Mouse (Mus musculus): Measurements from ENCODE around the gene Celsr2. TPM values are rescaled to one million over a fixed set of nuclear protein-coding genes. Genes with fewer than 3 reads are reported as not detected.

The Celsr2 gene
- polyA plus RNA-seq, 1 experiment from 2014 or later = 56.7 TPM

GRCm38 (mm10) chr3:108372691-108373090 is 42.7 kb downstream of the Celsr2 start:
- WGBS = 80% methylated on average over 3 of the region's 3 CpGs

GRCm38 (mm10) chr3:108372274-108372673 is 43.1 kb downstream of the Celsr2 start:
- WGBS = 55% methylated on average over 3 of the region's 3 CpGs
- no peaks in the 10 kb centered on the region for H3K9me3 ChIP-seq (ENCODE audit: control insufficient read depth, low read length)
- no peak for ATAC-seq (ENCODE audit: low read depth)

More at GRCm38 (mm10) chr3:108372691-108373090, 42.7 kb downstream of the Celsr2 start:
- H3K9me3 ChIP-seq (ENCODE audit: control insufficient read depth, low read length) = no peaks in the 10 kb centered on the region
- no peaks in the 10 kb centered on the region for H3K4me1 ChIP-seq (ENCODE audit: control insufficient read depth, insufficient read depth, low read length)
- H3K27ac ChIP-seq (ENCODE audit: low read depth, low read length) = no peak overlapping the region
- no peaks in the 10 kb centered on the region for H3K27me3 ChIP-seq (ENCODE audit: control insufficient read depth, insufficient read depth, low read length)
- ATAC-seq (ENCODE audit: low read depth) = no peak
- no peaks in the 10 kb centered on the region for H3K36me3 ChIP-seq (ENCODE audit: control insufficient read depth, insufficient read depth, low read length)
- H3K4me2 ChIP-seq (ENCODE audit: low read depth, low read length) = no peak overlapping the region
- H3K9ac ChIP-seq (replicated peaks; ENCODE audit: low read depth, low read length) = no peak overlapping the region
- H3K4me3 ChIP-seq (ENCODE audit: low read depth, low read length) = no peak overlapping the region

DNA sequence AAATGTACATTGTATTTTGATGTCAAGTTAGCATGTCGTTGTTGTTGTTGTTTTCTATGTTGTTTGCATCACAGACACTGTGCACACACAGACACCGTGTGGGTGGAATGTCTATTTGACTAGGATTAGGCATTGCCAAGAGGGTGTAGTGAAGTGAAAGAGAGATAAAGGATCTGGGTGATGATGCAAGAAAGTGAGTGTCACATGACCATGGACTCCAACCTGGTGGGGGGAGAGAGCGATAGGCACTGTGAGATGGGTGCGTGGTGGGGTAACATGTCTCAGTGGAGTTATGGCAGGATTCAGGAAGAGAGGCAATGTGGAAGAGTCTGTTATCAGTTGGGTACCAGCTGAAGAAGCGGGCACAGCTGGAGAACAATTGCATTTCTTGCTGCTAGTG is 46.6 kb downstream of the Celsr2 start:
- WGBS = 85% methylated on average over 5 of the region's 5 CpGs

More at GRCm38 (mm10) chr3:108372274-108372673, 43.1 kb downstream of the Celsr2 start:
- Histone ChIP-seq H3K36me3 (ENCODE audit: control insufficient read depth, insufficient read depth, low read length) (no peaks in the 10 kb centered on the region), H3K27me3 (ENCODE audit: control insufficient read depth, insufficient read depth, low read length) (no peaks in the 10 kb centered on the region), H3K9ac (replicated peaks; ENCODE audit: low read depth, low read length) (no peak overlapping the region), H3K4me1 (ENCODE audit: control insufficient read depth, insufficient read depth, low read length) (no peaks in the 10 kb centered on the region), H3K4me2 (ENCODE audit: low read depth, low read length) (no peak overlapping the region), H3K4me3 (ENCODE audit: low read depth, low read length) (no peak overlapping the region), H3K27ac (ENCODE audit: low read depth, low read length) (no peak overlapping the region)

DNA sequence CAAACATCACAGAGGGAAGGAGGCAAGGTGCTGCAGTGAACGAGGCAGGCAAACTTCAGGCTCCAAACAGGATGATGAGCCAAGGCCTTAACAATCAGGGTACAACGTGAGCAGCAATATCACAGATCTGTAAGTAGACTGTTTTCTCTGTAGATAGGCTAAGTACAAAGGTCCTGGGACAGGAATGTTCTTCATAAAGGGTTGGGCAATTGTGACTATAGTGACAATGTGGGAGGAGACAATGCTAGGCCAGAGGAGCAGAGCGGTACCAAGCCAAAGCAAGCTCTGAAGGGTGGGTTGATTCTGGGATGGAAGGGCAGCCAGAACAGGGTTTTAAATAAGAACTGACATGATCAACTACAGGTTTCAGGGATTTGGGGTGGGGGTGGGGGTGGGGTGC is 47.5 kb downstream of the Celsr2 start:
- H3K9me3 ChIP-seq (ENCODE audit: control insufficient read depth, low read length) = no peaks in the 10 kb centered on the region
- no peaks in the 10 kb centered on the region for H3K27me3 ChIP-seq (ENCODE audit: control insufficient read depth, insufficient read depth, low read length)
- ATAC-seq (ENCODE audit: low read depth) = no peak
- H3K4me3 ChIP-seq (ENCODE audit: low read depth, low read length) = no peak overlapping the region
- WGBS = 88% methylated on average over 3 of the region's 3 CpGs
- no peaks in the 10 kb centered on the region for H3K4me1 ChIP-seq (ENCODE audit: control insufficient read depth, insufficient read depth, low read length)
- no peak overlapping the region for H3K9ac ChIP-seq (replicated peaks; ENCODE audit: low read depth, low read length)
- no peak overlapping the region for H3K4me2 ChIP-seq (ENCODE audit: low read depth, low read length)
- H3K27ac ChIP-seq (ENCODE audit: low read depth, low read length) = no peak overlapping the region
- no peaks in the 10 kb centered on the region for H3K36me3 ChIP-seq (ENCODE audit: control insufficient read depth, insufficient read depth, low read length)

More for the DNA sequence above, 46.6 kb downstream of the Celsr2 start:
- Histone ChIP-seq H3K27me3 (ENCODE audit: control insufficient read depth, insufficient read depth, low read length) (no peaks in the 10 kb centered on the region), H3K9me3 (ENCODE audit: control insufficient read depth, low read length) (no peaks in the 10 kb centered on the region), H3K4me2 (ENCODE audit: low read depth, low read length) (no peak overlapping the region), H3K27ac (ENCODE audit: low read depth, low read length) (no peak overlapping the region), H3K36me3 (ENCODE audit: control insufficient read depth, insufficient read depth, low read length) (no peaks in the 10 kb centered on the region), H3K9ac (replicated peaks; ENCODE audit: low read depth, low read length) (no peak overlapping the region), H3K4me3 (ENCODE audit: low read depth, low read length) (no peak overlapping the region), H3K4me1 (ENCODE audit: control insufficient read depth, insufficient read depth, low read length) (no peaks in the 10 kb centered on the region)
- no peak for ATAC-seq (ENCODE audit: low read depth)

- Histone ChIP-seq H3K27me3 (ENCODE audit: control insufficient read depth, insufficient read depth, low read length) (no peaks in the 10 kb centered on the region), H3K4me3 (ENCODE audit: low read depth, low read length) (peak overlapping the region; percentile 4; the same call in 1 of the 2 replicates), H3K27ac (ENCODE audit: low read depth, low read length) (no peak overlapping the region), H3K9ac (replicated peaks; ENCODE audit: low read depth, low read length) (no peak overlapping the region), H3K4me1 (ENCODE audit: control insufficient read depth, insufficient read depth, low read length) (no peaks in the 10 kb centered on the region), H3K4me2 (ENCODE audit: low read depth, low read length) (peak overlapping the region; percentile 27), H3K9me3 (ENCODE audit: control insufficient read depth, low read length) (no peaks in the 10 kb centered on the region), H3K36me3 (ENCODE audit: control insufficient read depth, insufficient read depth, low read length) (no peaks in the 10 kb centered on the region)
- peak; percentile 60 for ATAC-seq (ENCODE audit: low read depth)
- 64% methylated on average over 9 of the region's 9 CpGs for WGBS
Measured at GRCm38 (mm10) chr3:108367173-108367572, 48.2 kb downstream of the Celsr2 start.

GRCm38 (mm10) chr3:108364270-108364995 is 50.9 kb downstream of the Celsr2 start, which contains the start of gene Mybphl:
Gene Mybphl (plus strand): TSS chr3:108364911.
- Histone ChIP-seq H3K36me3 (ENCODE audit: control insufficient read depth, insufficient read depth, low read length) (no peaks in the 10 kb centered on the region), H3K9ac (replicated peaks; ENCODE audit: low read depth, low read length) (no peak within 1 kb of the TSS), H3K9me3 (ENCODE audit: control insufficient read depth, low read length) (no peaks in the 10 kb centered on the region), H3K27me3 (ENCODE audit: control insufficient read depth, insufficient read depth, low read length) (no peaks in the 10 kb centered on the region), H3K27ac (ENCODE audit: low read depth, low read length) (no peak within 1 kb of the TSS), H3K4me3 (ENCODE audit: low read depth, low read length) (no peak within 1 kb of the TSS), H3K4me1 (ENCODE audit: control insufficient read depth, insufficient read depth, low read length) (no peaks in the 10 kb centered on the region), H3K4me2 (ENCODE audit: low read depth, low read length) (no peak within 1 kb of the TSS)
- no peak; the same call in 1 of the 2 replicates for ATAC-seq (ENCODE audit: low read depth)
- 76% methylated on average over 9 of the region's 9 CpGs for WGBS

- Histone ChIP-seq H3K27me3 (ENCODE audit: control insufficient read depth, insufficient read depth, low read length) (no peaks in the 10 kb centered on the region), H3K36me3 (ENCODE audit: control insufficient read depth, insufficient read depth, low read length) (no peaks in the 10 kb centered on the region), H3K9me3 (ENCODE audit: control insufficient read depth, low read length) (no peaks in the 10 kb centered on the region), H3K27ac (ENCODE audit: low read depth, low read length) (no peak overlapping the region), H3K4me1 (ENCODE audit: control insufficient read depth, insufficient read depth, low read length) (no peaks in the 10 kb centered on the region), H3K9ac (replicated peaks; ENCODE audit: low read depth, low read length) (no peak overlapping the region), H3K4me3 (ENCODE audit: low read depth, low read length) (no peak overlapping the region), H3K4me2 (ENCODE audit: low read depth, low read length) (no peak overlapping the region)
- WGBS = 73% methylated on average over 3 of the region's 3 CpGs
- ATAC-seq (ENCODE audit: low read depth) = no peak
Measured at GRCm38 (mm10) chr3:108363626-108364025, 51.7 kb downstream of the Celsr2 start.

GRCm38 (mm10) chr3:108360894-108361293 is 54.5 kb downstream of the Celsr2 start:
- Histone ChIP-seq H3K9me3 (ENCODE audit: control insufficient read depth, low read length) (no peaks in the 10 kb centered on the region), H3K4me2 (ENCODE audit: low read depth, low read length) (no peak overlapping the region), H3K4me1 (ENCODE audit: control insufficient read depth, insufficient read depth, low read length) (no peaks in the 10 kb centered on the region), H3K9ac (replicated peaks; ENCODE audit: low read depth, low read length) (no peak overlapping the region), H3K4me3 (ENCODE audit: low read depth, low read length) (no peak overlapping the region), H3K36me3 (ENCODE audit: control insufficient read depth, insufficient read depth, low read length) (peaks cover 18% of the 10 kb centered on the region), H3K27me3 (ENCODE audit: control insufficient read depth, insufficient read depth, low read length) (no peaks in the 10 kb centered on the region), H3K27ac (ENCODE audit: low read depth, low read length) (no peak overlapping the region)
- no peak for ATAC-seq (ENCODE audit: low read depth)
- whole genome bisulfite sequencing = 13% methylated on average over 7 of the region's 7 CpGs

DNA sequence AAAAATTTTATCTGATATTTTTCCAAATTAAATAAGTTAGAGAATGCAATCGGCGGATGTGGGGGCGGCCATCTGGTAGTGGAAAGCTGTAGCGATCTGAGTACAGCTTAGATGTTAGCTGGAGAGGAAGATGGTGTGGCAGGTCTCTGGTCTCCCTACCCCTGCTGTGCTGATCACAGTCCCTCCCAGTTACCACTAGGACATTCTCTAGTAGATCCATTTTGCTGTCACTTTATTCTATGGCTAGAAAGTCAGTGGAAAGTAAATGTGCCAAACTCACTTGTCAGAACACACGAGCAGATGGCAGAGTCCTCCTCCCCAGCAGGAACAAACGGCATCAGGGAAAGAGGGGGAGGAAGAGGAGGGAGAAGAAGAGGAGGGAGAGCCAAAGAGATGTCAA is 56.9 kb downstream of the Celsr2 start:
- Histone ChIP-seq H3K9me3 (ENCODE audit: control insufficient read depth, low read length) (no peaks in the 10 kb centered on the region), H3K9ac (replicated peaks; ENCODE audit: low read depth, low read length) (no peak overlapping the region), H3K4me2 (ENCODE audit: low read depth, low read length) (no peak overlapping the region), H3K4me3 (ENCODE audit: low read depth, low read length) (no peak overlapping the region), H3K27me3 (ENCODE audit: control insufficient read depth, insufficient read depth, low read length) (no peaks in the 10 kb centered on the region), H3K4me1 (ENCODE audit: control insufficient read depth, insufficient read depth, low read length) (no peaks in the 10 kb centered on the region), H3K36me3 (ENCODE audit: control insufficient read depth, insufficient read depth, low read length) (peaks cover 34% of the 10 kb centered on the region), H3K27ac (ENCODE audit: low read depth, low read length) (no peak overlapping the region)
- no peak for ATAC-seq (ENCODE audit: low read depth)
- 88% methylated on average over 6 of the region's 6 CpGs for WGBS
